Mouse (Mus musculus) hindbrain, embryonic 14.5 days (tissue): ENCODE measurements around the gene Tlcd1. TPM values are rescaled to one million over a fixed set of nuclear protein-coding genes. Genes with fewer than 3 reads are reported as not detected.
A peak's percentile ranks its signal among the peaks of the same experiment; 100 is the strongest.

ENCODE experiments used
- ATAC-seq: fragments of 200-750 bp; cut with Nextera tagmentation; 2 replicates; pipeline ENCODE4 v1.8.0; 2017; ENCODE audit warnings: moderate number of reproducible peaks, mild to moderate bottlenecking, moderate TSS enrichment, moderate library complexity; ENCODE audit not compliant: low FRiP score
- DNase-seq: peaks from one replicate; pipeline ENCODE4 v3.0.0-alpha.2; 2015; ENCODE audit warnings: low spot score
- H3K27ac ChIP-seq: fragments of 300-500 bp; sonication (generic); 2 replicates; pipeline ENCODE4 v1.5.1; 2014; ENCODE audit warnings: mild to moderate bottlenecking, moderate library complexity
- H3K27me3 ChIP-seq: fragments of 300-500 bp; sonication (generic); 2 replicates; pipeline ENCODE4 v1.6.1; 2014; ENCODE audit warnings: mild to moderate bottlenecking, low read length, mixed read lengths; ENCODE audit not compliant: control insufficient read depth, insufficient read depth
- H3K36me3 ChIP-seq: fragments of 300-500 bp; sonication (generic); replicated peaks from 2 replicates; pipeline ENCODE4 v1.6.1; 2014; ENCODE audit not compliant: control insufficient read depth, insufficient read depth
- H3K4me1 ChIP-seq: fragments of 300-500 bp; sonication (generic); replicated peaks from 2 replicates; pipeline ENCODE4 v1.6.1; 2014; ENCODE audit warnings: antibody characterized with exemption, low read length, mixed read lengths; ENCODE audit not compliant: control insufficient read depth, insufficient read depth
- H3K4me2 ChIP-seq: fragments of 300-500 bp; sonication (generic); replicated peaks from 2 replicates; pipeline ENCODE4 v1.6.1; 2014; ENCODE audit warnings: mild to moderate bottlenecking, moderate library complexity
- H3K4me3 ChIP-seq: fragments of 300-500 bp; sonication (generic); replicated peaks from 2 replicates; pipeline ENCODE4 v1.5.1; 2014; ENCODE audit warnings: mild to moderate bottlenecking, low read length
- H3K9ac ChIP-seq: fragments of 300-500 bp; sonication (generic); 2 replicates; pipeline ENCODE4 v1.6.1; 2014
- H3K9me3 ChIP-seq: fragments of 300-500 bp; sonication (generic); 2 replicates; pipeline ENCODE4 v1.6.1; 2016; ENCODE audit warnings: low read length; ENCODE audit not compliant: control insufficient read depth
- WGBS: fragments of 180-500 bp; shearing (Covaris S2); extraction: QIAGEN DNeasy Blood & Tissue Kit; methylation state at CpG from one replicate; pipeline ENCODE4 v1.1.7; 2014; 5-methylcytosine and 5-hydroxymethylcytosine counted together
- polyA plus RNA-seq: library from polyadenylated mRNA; unstranded; fragments of >200 nt; fragmentation: Nextera tagmentation; extraction: Ambion mirVana; gene quantifications from 2 replicates; pipeline ENCODE4 v1.2.1, GENCODE M21; 2014

Gene Tlcd1
- polyA plus RNA-seq, 1 experiment from 2014 or later, result 13.4 TPM

DNA sequence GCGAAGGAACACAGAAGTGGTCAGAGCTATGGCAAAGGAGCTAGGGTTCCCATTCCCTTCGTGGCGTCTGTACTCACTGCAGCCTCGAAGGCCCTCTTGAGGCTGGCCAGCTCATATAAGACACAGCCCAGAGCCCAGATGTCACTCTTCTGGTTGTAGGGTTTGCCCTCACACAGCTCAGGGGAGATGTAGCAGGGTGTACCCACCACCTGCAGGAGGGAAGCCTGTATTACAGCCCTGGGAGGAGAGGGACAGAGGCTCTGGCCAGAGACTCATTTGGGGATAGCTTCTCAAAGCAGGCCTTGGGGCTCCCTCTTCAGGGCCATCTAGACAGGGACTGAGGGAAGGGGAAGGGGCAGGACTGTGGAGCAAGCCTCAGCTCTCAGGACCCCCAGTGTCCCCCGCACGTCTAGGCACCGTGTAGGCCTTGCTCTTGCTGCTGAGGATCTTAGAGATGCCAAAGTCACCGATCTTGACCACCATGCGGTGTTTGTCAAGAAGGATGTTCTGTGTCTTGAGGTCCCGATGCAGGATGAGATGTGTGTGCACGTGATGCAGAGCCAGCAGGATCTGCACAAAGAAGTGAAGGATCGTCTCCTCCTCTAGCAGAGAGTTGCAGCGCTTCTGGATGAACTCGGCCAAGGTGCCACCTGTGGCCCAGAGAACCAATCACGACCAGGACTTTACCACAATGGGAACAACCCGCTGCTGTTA, 4.3 kb upstream of the Tlcd1 start:
- ATAC-seq, result no peak
- H3K27ac ChIP-seq, result no peak overlapping the region
- H3K9ac ChIP-seq, result no peak overlapping the region
- no peak overlapping the region for H3K4me2 ChIP-seq
- H3K4me1 ChIP-seq, result peaks cover 5% of the 10 kb centered on the region; the same call in 1 of the 2 replicates
- WGBS, result 84% methylated on average over 16 of the region's 16 CpGs
- H3K9me3 ChIP-seq, result no peaks in the 10 kb centered on the region
- DNase-seq, result no peak
- H3K27me3 ChIP-seq, result peaks cover 4% of the 10 kb centered on the region; the same call in 1 of the 2 replicates
- H3K4me3 ChIP-seq, result no peak overlapping the region
- no peaks in the 10 kb centered on the region for H3K36me3 ChIP-seq

DNA sequence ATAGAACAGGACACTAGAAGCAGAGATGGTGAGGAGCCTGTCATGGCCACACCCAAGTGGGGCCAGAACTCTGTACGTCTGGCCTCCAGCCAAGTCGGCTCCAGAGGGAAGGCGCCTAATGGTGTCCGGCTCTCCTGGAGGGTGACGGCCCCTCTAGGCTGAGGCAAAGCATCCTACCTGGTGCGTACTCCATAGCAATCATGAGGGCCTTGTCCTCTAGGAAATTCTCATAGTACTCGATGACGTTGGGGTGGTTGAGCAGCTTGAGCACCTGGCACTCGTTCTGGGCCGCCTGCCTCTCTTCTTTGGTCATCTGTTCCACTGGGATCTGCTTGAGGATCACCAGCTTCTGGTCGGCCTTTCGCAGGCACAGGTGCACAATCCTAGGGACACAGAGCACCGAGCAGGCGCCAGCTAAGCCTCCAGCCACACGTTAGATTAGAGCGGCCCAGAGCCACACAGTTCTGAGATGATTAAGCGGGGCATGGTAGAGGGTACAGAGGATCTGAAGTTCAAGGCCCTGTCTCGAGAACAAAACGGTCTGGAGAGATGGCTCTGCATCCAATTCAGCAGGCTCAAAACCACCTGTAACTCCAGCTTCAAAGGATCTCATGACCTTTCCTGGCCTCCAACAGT, 3.6 kb upstream of the Tlcd1 start:
- peaks cover 10% of the 10 kb centered on the region for H3K4me1 ChIP-seq
- no peak overlapping the region for H3K9ac ChIP-seq
- no peaks in the 10 kb centered on the region for H3K9me3 ChIP-seq
- no peak overlapping the region for H3K4me3 ChIP-seq
- WGBS, result 86% methylated on average over 19 of the region's 19 CpGs
- ATAC-seq, result no peak
- peaks cover 5% of the 10 kb centered on the region; the same call in 1 of the 2 replicates for H3K27me3 ChIP-seq
- no peak for DNase-seq
- H3K36me3 ChIP-seq, result no peaks in the 10 kb centered on the region
- no peak overlapping the region for H3K4me2 ChIP-seq
- no peak overlapping the region for H3K27ac ChIP-seq

DNA sequence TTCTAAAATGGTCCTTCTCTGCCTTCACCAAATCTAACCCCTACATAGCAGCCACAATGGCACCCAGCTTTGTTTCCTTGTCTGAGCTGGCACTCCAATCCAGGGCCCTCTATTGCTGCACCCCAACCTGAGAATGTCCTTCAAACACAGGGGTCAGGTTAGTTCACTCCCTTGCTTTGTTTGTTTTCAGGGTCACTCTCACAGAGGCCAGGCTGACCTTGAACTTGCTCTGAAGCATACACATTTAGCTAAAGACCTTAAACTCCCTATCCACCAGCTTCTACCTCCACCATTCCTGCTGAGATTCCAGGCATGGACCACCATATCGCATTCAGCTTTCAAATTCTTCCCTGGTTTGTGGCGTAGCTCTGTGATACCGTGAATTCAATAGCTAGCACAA, 2.0 kb upstream of the Tlcd1 start:
- Histone ChIP-seq H3K4me2 (no peak overlapping the region), H3K27me3 (peaks cover 5% of the 10 kb centered on the region; the same call in 1 of the 2 replicates), H3K4me1 (peaks cover 21% of the 10 kb centered on the region), H3K36me3 (peaks cover 6% of the 10 kb centered on the region), H3K4me3 (no peak overlapping the region), H3K9ac (no peak overlapping the region), H3K9me3 (no peaks in the 10 kb centered on the region), H3K27ac (no peak overlapping the region)
- no peak for DNase-seq
- no peak for ATAC-seq
- 91% methylated on average over 3 of the region's 3 CpGs for WGBS

DNA sequence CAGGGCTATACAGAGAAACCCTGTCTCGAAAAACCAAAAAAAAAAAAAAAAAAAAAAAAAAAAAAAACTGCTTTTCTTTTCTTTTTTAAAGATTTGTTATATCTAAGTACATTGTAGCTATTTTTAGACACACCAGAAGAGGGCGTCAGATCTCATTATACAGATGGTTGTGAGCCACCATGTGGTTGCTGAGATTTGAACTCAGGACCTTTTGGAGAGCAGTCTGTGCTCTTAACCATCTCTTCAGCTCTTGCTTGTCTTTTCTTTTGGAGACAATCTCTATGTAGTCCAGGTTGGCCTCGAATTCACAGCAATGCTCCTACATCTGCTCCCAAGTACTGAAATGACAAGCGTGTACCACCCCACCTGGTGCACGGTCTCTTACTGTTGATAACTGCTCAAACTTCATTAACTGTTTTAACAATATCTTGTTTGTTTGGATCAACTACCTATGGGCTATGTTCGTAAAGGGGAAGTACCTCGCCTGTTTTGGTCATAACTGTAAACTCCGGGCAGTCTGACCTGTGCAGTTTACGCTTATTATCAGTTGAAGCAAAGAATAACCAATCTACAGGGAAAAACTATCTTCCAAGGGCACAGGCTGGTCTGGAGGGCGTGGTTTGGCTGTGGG, 625 bp upstream of the Tlcd1 start:
- peak overlapping the region; percentile 55; the same call in 1 of the 2 replicates for H3K27ac ChIP-seq
- peak overlapping the region; percentile 53 for H3K4me3 ChIP-seq
- WGBS, result 3% methylated on average over 9 of the region's 10 CpGs
- ATAC-seq (no peak), DNase-seq (no peak)
- H3K9ac ChIP-seq, result peak overlapping the region; percentile 44; the same call in 1 of the 2 replicates
- H3K36me3 ChIP-seq, result peaks cover 20% of the 10 kb centered on the region
- peaks cover 5% of the 10 kb centered on the region; the same call in 1 of the 2 replicates for H3K27me3 ChIP-seq
- H3K9me3 ChIP-seq, result no peaks in the 10 kb centered on the region
- H3K4me2 ChIP-seq, result peak overlapping the region; percentile 55
- peaks cover 24% of the 10 kb centered on the region for H3K4me1 ChIP-seq

DNA sequence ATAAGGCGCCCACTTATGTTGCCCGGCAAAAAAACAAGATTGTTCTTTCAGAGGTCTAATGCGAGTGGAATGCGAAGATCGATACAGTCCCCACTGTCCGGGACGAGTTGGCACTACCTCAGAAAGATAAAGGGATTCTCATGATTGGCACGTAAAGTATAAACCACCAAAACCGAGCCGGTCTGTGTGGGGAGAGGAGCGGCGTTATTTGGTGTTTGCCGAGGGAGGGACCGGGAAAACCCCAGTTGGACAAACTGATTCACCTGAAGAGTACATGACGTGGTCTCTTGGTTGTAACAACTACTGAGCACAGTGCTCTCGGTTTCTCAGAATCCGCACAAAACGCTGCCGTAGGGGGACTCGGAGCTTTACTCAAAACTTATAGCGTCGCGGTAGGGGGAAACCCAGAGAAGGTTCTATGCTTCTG, 407 bp downstream of the Tlcd1 start:
- no peak overlapping the region for H3K27ac ChIP-seq
- peak overlapping the region; percentile 53 for H3K4me3 ChIP-seq
- ATAC-seq (no peak), DNase-seq (no peak)
- peaks cover 30% of the 10 kb centered on the region for H3K36me3 ChIP-seq
- H3K27me3 ChIP-seq, result peaks cover 5% of the 10 kb centered on the region; the same call in 1 of the 2 replicates
- no peaks in the 10 kb centered on the region for H3K9me3 ChIP-seq
- H3K4me1 ChIP-seq, result peaks cover 28% of the 10 kb centered on the region
- peak overlapping the region; percentile 44; the same call in 1 of the 2 replicates for H3K9ac ChIP-seq
- WGBS, result under 1% methylated on average over 23 of the region's 23 CpGs
- H3K4me2 ChIP-seq, result peak overlapping the region; percentile 55

DNA sequence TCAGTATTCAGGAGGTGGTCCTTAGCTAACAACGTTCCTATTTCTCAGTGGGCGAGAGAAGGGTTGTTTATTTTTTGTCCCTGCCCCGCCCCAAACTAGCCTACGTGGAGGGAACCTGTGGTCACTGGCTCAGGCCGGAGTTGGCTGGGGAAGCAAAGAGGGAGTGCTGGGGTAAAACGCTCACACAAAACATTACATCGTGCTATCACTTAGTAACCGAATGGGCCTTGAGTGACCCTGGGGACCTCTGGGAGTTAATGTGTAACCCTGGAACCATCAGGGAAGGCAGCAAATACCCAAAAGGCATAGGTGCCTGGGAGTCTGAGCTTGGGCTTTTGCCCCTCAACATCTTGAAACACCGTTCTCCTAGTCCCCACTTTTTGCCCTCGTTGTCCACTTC, 926 bp downstream of the Tlcd1 start:
- Histone ChIP-seq H3K9ac (peak overlapping the region; percentile 57; the same call in 1 of the 2 replicates), H3K9me3 (no peaks in the 10 kb centered on the region), H3K27me3 (peaks cover 5% of the 10 kb centered on the region; the same call in 1 of the 2 replicates), H3K27ac (no peak overlapping the region; the same call in 1 of the 2 replicates), H3K4me3 (peak overlapping the region; percentile 53), H3K4me1 (peaks cover 34% of the 10 kb centered on the region), H3K4me2 (peak overlapping the region; percentile 55), H3K36me3 (peaks cover 34% of the 10 kb centered on the region)
- no peak for ATAC-seq
- no peak for DNase-seq
- under 1% methylated on average over 10 of the region's 10 CpGs for WGBS

DNA sequence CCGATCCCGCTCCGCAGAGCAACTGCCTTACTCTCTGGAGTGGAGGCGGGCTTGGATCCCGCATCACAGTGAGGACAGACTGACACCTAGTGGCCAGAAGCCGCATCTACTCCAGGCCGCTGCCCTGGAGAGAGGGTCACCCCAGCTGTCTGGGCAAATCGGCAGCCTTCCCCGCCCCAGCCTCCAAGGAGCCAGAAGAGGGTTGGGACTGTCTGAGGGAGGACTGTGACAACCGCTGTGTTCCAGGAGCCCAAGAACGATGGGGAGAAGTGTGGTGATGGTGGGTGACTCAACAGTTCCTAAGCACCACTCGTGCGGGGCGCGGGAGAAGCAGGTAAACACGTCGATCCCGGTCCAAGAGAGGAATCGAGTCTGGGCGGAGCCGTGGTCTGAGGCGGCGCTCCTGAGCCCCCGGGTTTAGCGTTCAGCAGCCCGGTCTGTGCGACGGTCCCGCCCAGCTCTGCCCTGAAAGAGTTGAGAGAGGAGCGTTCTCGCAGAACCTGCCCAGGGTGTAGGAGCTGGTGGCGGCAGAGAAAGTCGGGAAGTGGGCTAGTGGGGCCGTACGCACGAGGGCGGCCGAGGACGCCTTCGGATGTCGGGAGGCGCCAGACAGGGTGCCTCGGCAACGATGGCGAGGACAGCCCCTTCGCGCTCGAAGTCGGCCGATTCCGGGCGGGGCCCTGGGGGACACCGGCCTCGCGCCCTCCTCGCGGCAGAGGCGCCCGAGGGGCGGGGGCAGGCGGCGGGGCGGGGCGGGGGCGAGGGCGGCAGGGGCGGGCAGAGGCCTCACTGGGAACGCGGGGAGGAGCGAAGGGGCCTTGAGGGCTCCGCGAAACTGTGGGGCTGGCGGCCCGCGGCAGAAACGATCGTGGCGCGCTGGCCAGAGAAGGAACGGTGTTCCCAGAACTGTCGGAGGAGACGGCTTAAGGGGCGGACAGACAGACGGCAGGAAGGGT, 1.7 kb downstream of the Tlcd1 start:
- peaks cover 34% of the 10 kb centered on the region for H3K36me3 ChIP-seq
- H3K9me3 ChIP-seq, result no peaks in the 10 kb centered on the region
- peak overlapping the region; percentile 53 for H3K4me3 ChIP-seq
- peak overlapping the region; percentile 55 for H3K4me2 ChIP-seq
- H3K9ac ChIP-seq, result peak overlapping the region; percentile 57
- ATAC-seq, result peak; percentile 87
- DNase-seq, result peak; percentile 95
- under 1% methylated on average over 62 of the region's 84 CpGs for WGBS
- peaks cover 5% of the 10 kb centered on the region; the same call in 1 of the 2 replicates for H3K27me3 ChIP-seq
- H3K27ac ChIP-seq, result peak overlapping the region; percentile 66
- peaks cover 35% of the 10 kb centered on the region for H3K4me1 ChIP-seq

DNA sequence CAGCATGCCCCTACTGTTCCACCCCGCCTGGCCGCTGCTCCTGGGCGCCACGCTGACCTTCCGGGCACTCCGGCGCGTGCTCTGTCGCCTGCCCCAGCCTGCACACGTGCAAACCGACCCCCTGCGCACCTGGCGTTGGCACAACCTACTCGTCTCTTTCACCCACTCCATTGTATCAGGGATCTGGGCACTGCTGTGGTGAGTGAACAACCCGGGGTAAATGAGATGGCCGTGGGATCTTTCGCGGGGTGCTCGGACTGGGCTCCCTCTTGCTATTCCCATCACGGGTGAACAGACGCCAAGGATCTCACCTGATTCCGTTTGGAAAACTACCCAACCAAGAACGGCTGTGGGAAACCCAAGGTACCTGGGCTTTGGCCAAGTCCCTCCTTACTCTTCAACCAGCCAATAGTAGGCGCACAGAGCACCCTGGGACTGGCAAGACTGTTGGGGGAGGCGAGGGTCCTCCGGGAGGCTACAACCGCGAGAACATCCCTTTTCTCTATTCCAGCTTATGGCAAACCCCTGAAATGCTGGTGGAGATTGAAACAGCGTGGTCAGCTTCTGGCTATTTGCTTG, 2.4 kb downstream of the Tlcd1 start:
- WGBS, result 2% methylated on average over 29 of the region's 29 CpGs
- Histone ChIP-seq H3K9me3 (no peaks in the 10 kb centered on the region), H3K27me3 (peaks cover 5% of the 10 kb centered on the region; the same call in 1 of the 2 replicates), H3K4me3 (peak overlapping the region; percentile 53), H3K9ac (peak overlapping the region; percentile 57), H3K4me2 (peak overlapping the region; percentile 55), H3K27ac (peak overlapping the region; percentile 66), H3K36me3 (peaks cover 34% of the 10 kb centered on the region), H3K4me1 (peaks cover 37% of the 10 kb centered on the region)
- no peak for ATAC-seq
- DNase-seq, result no peak
